Comparison of ENCODE assay signal across 13 mouse cellular contexts in genomic region chr12:84201686-84202484, GRCm38 (mm10). TPM values are rescaled to one million over a fixed set of nuclear protein-coding genes. Genes with fewer than 3 reads are reported as not detected.
DNase-seq lines count a peak whose midpoint lies in the region; ATAC-seq and TF ChIP-seq lines count a peak whose summit lies in the region.
"Had no signal": no experiment of that assay in that cellular context is flagged by ENCODE, and none has a peak within 500 bp of the region (broad histone marks: within the 10 kb centered on the region; RNA-seq: fewer than 3 reads in every experiment).

No protein-coding gene starts in this region.

- no peaks in the 10 kb centered on the region for H3K36me3 ChIP-seq in heart, embryonic 15.5 days
- peaks cover 3% of the 10 kb centered on the region; the same call in 1 of the 2 replicates for H3K36me3 ChIP-seq in heart, adult 2 months (ENCODE audit: control insufficient read depth, insufficient read depth, low read length)
- no peaks in the 10 kb centered on the region for H3K36me3 ChIP-seq in liver, embryonic 16.5 days (ENCODE audit: control insufficient read depth, insufficient read depth)
- H3K36me3 ChIP-seq: midbrain, embryonic 15.5 days had no signal

- H3K79me2 ChIP-seq in heart, adult 2 months (replicated peaks; ENCODE audit: control insufficient read depth, insufficient read depth, low read length) = peaks cover 17% of the 10 kb centered on the region

- no peak for TF ChIP-seq EP300 in heart, adult 2 months (IDR thresholded peaks at IDR 0.05; ENCODE audit: insufficient read depth, low read depth, low read length)

- H3K27ac ChIP-seq in heart, embryonic 15.5 days = peak overlapping the region; percentile 25
- no peak overlapping the region for H3K27ac ChIP-seq in heart, adult 2 months
- peak overlapping the region; percentile 27 for H3K27ac ChIP-seq in bone marrow macrophage, adult 2 months (ENCODE audit: insufficient read depth, low read depth, low read length)
- peak overlapping the region; percentile 100 for H3K27ac ChIP-seq in liver, embryonic 16.5 days (ENCODE audit: low read length)
- H3K27ac ChIP-seq in cerebellum, adult 2 months (ENCODE audit: insufficient read depth, low read length) = no peak overlapping the region
- H3K27ac ChIP-seq: midbrain, embryonic 15.5 days had no signal

- no peak for TF ChIP-seq CTCF in heart, adult 2 months (IDR thresholded peaks at IDR 0.05)
- TF ChIP-seq CTCF in bone marrow macrophage, adult 2 months (IDR thresholded peaks at IDR 0.05; ENCODE audit: low read depth, low read length) = no peak
- TF ChIP-seq CTCF in cerebellum, adult 2 months (IDR thresholded peaks at IDR 0.05; ENCODE audit: borderline replicate concordance, insufficient read depth, low read depth, low read length) = no peak

- no peaks in the 10 kb centered on the region for H3K9me3 ChIP-seq in heart, embryonic 15.5 days (replicated peaks)
- no peaks in the 10 kb centered on the region for H3K9me3 ChIP-seq in liver, embryonic 16.5 days (replicated peaks; ENCODE audit: control insufficient read depth, low read length)
- H3K9me3 ChIP-seq: G1E; midbrain, embryonic 15.5 days had no signal

- H3K27me3 ChIP-seq in heart, embryonic 15.5 days = no peaks in the 10 kb centered on the region
- no peaks in the 10 kb centered on the region for H3K27me3 ChIP-seq in heart, adult 2 months (ENCODE audit: control insufficient read depth, insufficient read depth, low read length)
- no peaks in the 10 kb centered on the region for H3K27me3 ChIP-seq in liver, embryonic 16.5 days (ENCODE audit: control insufficient read depth, insufficient read depth, low read depth, low read length)
- H3K27me3 ChIP-seq in cerebellum, adult 2 months (ENCODE audit: control insufficient read depth, insufficient read depth, low read length) = no peaks in the 10 kb centered on the region
- H3K27me3 ChIP-seq: midbrain, embryonic 15.5 days had no signal

- peaks cover 61% of the 10 kb centered on the region for H3K4me1 ChIP-seq in heart, embryonic 15.5 days (replicated peaks)
- peaks cover 31% of the 10 kb centered on the region for H3K4me1 ChIP-seq in heart, adult 2 months (ENCODE audit: control insufficient read depth, insufficient read depth, low read length)
- H3K4me1 ChIP-seq in bone marrow macrophage, adult 2 months (ENCODE audit: control insufficient read depth, insufficient read depth, low read length) = peaks cover 28% of the 10 kb centered on the region
- peaks cover 88% of the 10 kb centered on the region for H3K4me1 ChIP-seq in liver, embryonic 16.5 days (ENCODE audit: control insufficient read depth, low read depth, low read length)
- no peaks in the 10 kb centered on the region for H3K4me1 ChIP-seq in cerebellum, adult 2 months (ENCODE audit: control insufficient read depth, insufficient read depth, low read length)
- H3K4me1 ChIP-seq: midbrain, embryonic 15.5 days had no signal

- 68% methylated on average over 18 of the region's 18 CpGs for WGBS in heart, embryonic 15.5 days
- 80% methylated on average over 18 of the region's 18 CpGs for WGBS in heart, adult 2 months
- 68% methylated on average over 18 of the region's 18 CpGs for WGBS in liver, embryonic 16.5 days (ENCODE audit: insufficient replicate concordance)
- 92% methylated on average over 18 of the region's 18 CpGs for WGBS in cerebellum, adult 2 months

- intact Hi-C loops in heart, adult 2 months (cut with DNase I) = no loop called here

- no peak for DNase-seq in heart, adult 2 months
- DNase-seq in CD4-positive, CD25-positive, alpha-beta regulatory T cell, adult 2 months (ENCODE audit: low read depth, low spot score) = peak; percentile 67
- DNase-seq in frontal cortex, adult 2 months (ENCODE audit: extremely low spot score in 1 of 2, low spot score in 1 of 2) = no peak
- no peak for DNase-seq in left cerebral cortex, adult 18-20 months (ENCODE audit: low spot score in 2 of 2)
- no peak for DNase-seq in cerebellum, adult 2 months
- DNase-seq: gastrocnemius, postnatal 14 days; lung, embryonic 14.5 days; thymus, postnatal 14 days had no signal

- H3K4me3 ChIP-seq in heart, embryonic 15.5 days = no peak overlapping the region
- H3K4me3 ChIP-seq in heart, adult 2 months = no peak overlapping the region
- no peak overlapping the region for H3K4me3 ChIP-seq in bone marrow macrophage, adult 2 months (ENCODE audit: insufficient read depth, low read length)
- H3K4me3 ChIP-seq in liver, embryonic 16.5 days (ENCODE audit: low read depth, low read length) = no peak overlapping the region
- H3K4me3 ChIP-seq in cerebellum, adult 2 months (replicated peaks; ENCODE audit: insufficient read depth, low read depth, low read length) = no peak overlapping the region
- H3K4me3 ChIP-seq: midbrain, embryonic 15.5 days had no signal

- no peak for TF ChIP-seq POLR2A in heart, adult 2 months (IDR thresholded peaks at IDR 0.05; ENCODE audit: insufficient read depth, low read depth, low read length)
- no peak for TF ChIP-seq POLR2A in bone marrow macrophage, adult 2 months (IDR thresholded peaks at IDR 0.05; ENCODE audit: borderline replicate concordance, low read depth, low read length)
- no peak for TF ChIP-seq POLR2A in cerebellum, adult 2 months (IDR thresholded peaks at IDR 0.05; ENCODE audit: borderline replicate concordance, insufficient read depth, low read length)

- H3K4me2 ChIP-seq in heart, embryonic 15.5 days = no peak overlapping the region
- 0 out of 2 replicates have a peak overlapping the region, but pooled peaks have one; percentile 79 for H3K4me2 ChIP-seq in liver, embryonic 16.5 days (ENCODE audit: low read depth, low read length)
- H3K4me2 ChIP-seq: lung, embryonic 14.5 days; midbrain, embryonic 15.5 days had no signal

- no peak for ATAC-seq in heart, embryonic 15.5 days (replicated peaks; ENCODE audit: insufficient number of reproducible peaks, insufficient read depth, low FRiP score, low read depth)
- ATAC-seq in liver, embryonic 16.5 days (ENCODE audit: low read depth) = no peak
- ATAC-seq: midbrain, embryonic 15.5 days had no signal

- H3K9ac ChIP-seq in heart, embryonic 15.5 days = no peak overlapping the region
- no peak overlapping the region for H3K9ac ChIP-seq in heart, adult 2 months (ENCODE audit: low read depth, low read length)
- peak overlapping the region; percentile 81 for H3K9ac ChIP-seq in liver, embryonic 16.5 days (ENCODE audit: low read depth, low read length)
- H3K9ac ChIP-seq: lung, embryonic 14.5 days; midbrain, embryonic 15.5 days had no signal

RNA-seq across cellular contexts. Expression of gene Elmsan1, which starts 16.8 kb away (rescaled TPM):
- 6.0 and 10.0 TPM in 2 replicates for polyA plus RNA-seq in heart, embryonic 15.5 days (2015; fragmentation: Nextera tagmentation; extraction: Ambion mirVana)
- 10 to 100 TPM; 12.3 to 14.7 TPM for total RNA-seq in heart, adult 2 months (2021)
- 8.1 and 8.4 TPM in 2 replicates for polyA plus RNA-seq in heart, adult 2 months (2012; rRNA removed)
- 26.6 and 33.7 TPM in 2 replicates for polyA plus RNA-seq in bone marrow macrophage, adult 2 months (2012; ENCODE audit: insufficient read depth, insufficient read length, missing spikeins)
- polyA plus RNA-seq in liver, embryonic 16.5 days (2015; fragmentation: Nextera tagmentation; extraction: Ambion mirVana) = 6.9 and 7.8 TPM in 2 replicates
- polyA plus RNA-seq in frontal cortex, adult 2 months (2012; rRNA removed) = 8.6 and 8.7 TPM in 2 replicates
- 10 to 100 TPM; 18.2 to 19.8 TPM for total RNA-seq in left cerebral cortex, adult 18-20 months (2021)
- polyA plus RNA-seq in cerebellum, adult 2 months (2012; rRNA removed) = 8.4 and 9.7 TPM in 2 replicates

RNA-seq across cellular contexts. Expression of gene Pnma1, which starts 53.6 kb away (rescaled TPM):
- 0.42 and 0.55 TPM in 2 replicates for polyA plus RNA-seq in heart, embryonic 15.5 days (2015; fragmentation: Nextera tagmentation; extraction: Ambion mirVana)
- under 1 TPM; 0.10 to 0.20 TPM for total RNA-seq in heart, adult 2 months (2021)
- polyA plus RNA-seq in heart, adult 2 months (2012; rRNA removed) = 0.04 and 0.06 TPM in 2 replicates
- polyA plus RNA-seq in bone marrow macrophage, adult 2 months (2012; ENCODE audit: insufficient read depth, insufficient read length, missing spikeins) = 0.23 TPM in 1 of 2 replicates, not detected in the other
- 0.12 and 0.14 TPM in 2 replicates for polyA plus RNA-seq in liver, embryonic 16.5 days (2015; fragmentation: Nextera tagmentation; extraction: Ambion mirVana)
- 4.4 and 5.3 TPM in 2 replicates for polyA plus RNA-seq in frontal cortex, adult 2 months (2012; rRNA removed)
- total RNA-seq in left cerebral cortex, adult 18-20 months (2021) = 1 to 10 TPM; 4.2 to 6.9 TPM
- 0.68 and 0.84 TPM in 2 replicates for polyA plus RNA-seq in cerebellum, adult 2 months (2012; rRNA removed)

Comparison
In these comparisons a context has a peak if more than half of its experiments do, and no peak if none do; other contexts are left out.
1. H3K27ac ChIP-seq: peak in heart, embryonic 15.5 days (single experiment), bone marrow macrophage, adult 2 months (single experiment) and liver, embryonic 16.5 days (single experiment); none in heart, adult 2 months (single experiment) and cerebellum, adult 2 months (single experiment).